Mouse (Mus musculus) T-helper 2 cell (primary cell): Measurements from ENCODE around the gene Plxna1.

Experiments used
- in situ Hi-C: fragments of 300-600 bp; cut with MboI, MseI; formaldehyde crosslinking; loops from one replicate; pipeline ENCODE4 v1.15.1; 2025; ENCODE audit warnings: high pct_unique_total_duplicates

The Plxna1 gene

GRCm38 (mm10) chr6:89337574-89337973 lies 24.8 kb downstream of the Plxna1 start:
- in situ Hi-C loops: loop anchor here (5.0 to 10.0 kb wide), 2 partner anchors 75 to 217 kb away; no protein-coding TSS in a partner anchor

GRCm38 (mm10) chr6:89333964-89334702 lies 28.3 kb downstream of the Plxna1 start:
- in situ Hi-C loops: loop anchor here (10.0 kb wide), 1 partner anchor 221 kb away; no protein-coding TSS in a partner anchor

- in situ Hi-C loops: loop anchor here (10.0 kb wide), 1 partner anchor 224 kb away; no protein-coding TSS in a partner anchor
Measured at GRCm38 (mm10) chr6:89330957-89331356, 31.5 kb downstream of the Plxna1 start.

DNA sequence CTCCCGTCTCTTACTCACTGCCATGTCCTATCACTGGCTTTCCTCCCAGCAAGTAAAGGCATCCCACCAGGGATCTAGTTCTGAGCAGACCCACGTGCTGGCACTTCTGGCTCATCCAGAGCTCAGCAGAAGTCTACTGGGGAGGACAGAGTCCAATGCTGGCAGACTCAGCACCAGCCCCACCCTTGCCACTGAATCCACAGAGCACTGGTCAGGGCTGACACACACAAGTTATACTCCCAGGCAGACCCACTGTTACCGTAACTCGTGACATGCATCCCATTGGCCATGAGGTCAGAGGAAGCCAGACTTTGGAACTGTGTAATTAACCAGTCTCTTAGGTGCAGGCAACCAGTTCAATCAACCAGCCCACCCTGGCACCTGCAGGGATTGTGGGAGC lies 33.8 kb downstream of the Plxna1 start:
- in situ Hi-C loops: no loop called here

- in situ Hi-C loops: no loop called here
Measured at GRCm38 (mm10) chr6:89327746-89328491, 34.5 kb downstream of the Plxna1 start.

GRCm38 (mm10) chr6:89324842-89325241 lies 37.6 kb downstream of the Plxna1 start:
- in situ Hi-C loops: no loop called here

- in situ Hi-C loops: no loop called here
Measured at GRCm38 (mm10) chr6:89315263-89315662, 47.2 kb downstream of the Plxna1 start.

DNA sequence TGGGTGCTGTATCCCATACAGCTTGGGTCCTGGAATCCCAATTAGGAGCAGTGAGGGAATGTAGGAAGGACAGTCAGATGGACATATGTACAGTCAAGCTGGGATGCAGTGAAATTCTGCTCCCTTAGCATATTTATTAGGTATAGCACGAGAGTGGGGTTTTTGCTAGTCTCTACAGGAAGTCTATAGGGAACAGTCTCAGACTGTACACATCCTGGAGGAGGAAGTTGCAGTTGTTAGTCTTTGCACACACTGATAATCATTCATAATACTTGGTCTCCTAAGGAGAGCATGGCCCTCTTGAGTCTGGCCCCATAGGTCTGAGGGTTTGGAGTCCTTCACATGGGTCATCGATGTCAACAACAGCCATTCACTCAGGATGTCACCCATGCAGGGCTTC lies 50.9 kb downstream of the Plxna1 start:
- in situ Hi-C loops: no loop called here

GRCm38 (mm10) chr6:89310236-89310635 lies 52.2 kb downstream of the Plxna1 start:
- in situ Hi-C loops: no loop called here

DNA sequence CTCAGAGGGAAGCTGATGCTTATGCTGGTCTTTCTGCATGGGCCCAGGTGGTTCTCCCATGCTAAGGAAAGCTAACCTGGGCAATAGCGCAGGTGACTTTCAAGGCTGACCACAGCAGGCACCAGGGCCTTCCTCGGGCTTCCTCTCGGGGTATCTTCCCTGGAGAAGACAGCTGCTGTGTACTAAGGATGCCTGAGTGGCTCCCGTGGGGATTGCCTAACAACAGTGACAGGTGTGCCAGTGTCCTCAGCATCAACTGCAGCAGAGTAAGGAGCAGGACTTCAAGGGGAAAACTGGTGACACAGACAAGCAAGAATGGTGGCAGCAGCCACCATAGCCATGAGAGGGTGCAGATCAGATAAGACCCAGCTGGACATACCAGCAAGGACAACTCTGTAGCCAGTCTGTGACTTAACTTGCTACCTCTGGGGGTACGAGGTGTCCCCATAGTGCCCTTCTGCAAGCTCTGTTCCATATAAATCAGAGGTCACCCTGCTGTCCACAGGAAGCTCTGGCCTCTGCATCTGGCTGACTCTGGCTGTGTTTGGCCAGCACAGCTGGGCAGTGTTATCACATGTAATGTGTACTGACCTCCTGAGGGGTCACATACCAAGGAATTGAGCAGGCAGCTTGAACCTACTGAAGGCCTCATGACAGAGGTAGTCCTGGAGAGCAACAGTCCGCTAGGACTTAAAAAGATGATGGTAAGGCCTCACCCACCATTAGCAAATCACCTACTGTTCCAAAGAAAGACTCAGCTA lies 54.0 kb downstream of the Plxna1 start:
- in situ Hi-C loops: no loop called here

- in situ Hi-C loops: no loop called here
Measured at GRCm38 (mm10) chr6:89304375-89305058, 57.9 kb downstream of the Plxna1 start.

GRCm38 (mm10) chr6:89299818-89300217 lies 62.6 kb downstream of the Plxna1 start:
- in situ Hi-C loops: no loop called here

DNA sequence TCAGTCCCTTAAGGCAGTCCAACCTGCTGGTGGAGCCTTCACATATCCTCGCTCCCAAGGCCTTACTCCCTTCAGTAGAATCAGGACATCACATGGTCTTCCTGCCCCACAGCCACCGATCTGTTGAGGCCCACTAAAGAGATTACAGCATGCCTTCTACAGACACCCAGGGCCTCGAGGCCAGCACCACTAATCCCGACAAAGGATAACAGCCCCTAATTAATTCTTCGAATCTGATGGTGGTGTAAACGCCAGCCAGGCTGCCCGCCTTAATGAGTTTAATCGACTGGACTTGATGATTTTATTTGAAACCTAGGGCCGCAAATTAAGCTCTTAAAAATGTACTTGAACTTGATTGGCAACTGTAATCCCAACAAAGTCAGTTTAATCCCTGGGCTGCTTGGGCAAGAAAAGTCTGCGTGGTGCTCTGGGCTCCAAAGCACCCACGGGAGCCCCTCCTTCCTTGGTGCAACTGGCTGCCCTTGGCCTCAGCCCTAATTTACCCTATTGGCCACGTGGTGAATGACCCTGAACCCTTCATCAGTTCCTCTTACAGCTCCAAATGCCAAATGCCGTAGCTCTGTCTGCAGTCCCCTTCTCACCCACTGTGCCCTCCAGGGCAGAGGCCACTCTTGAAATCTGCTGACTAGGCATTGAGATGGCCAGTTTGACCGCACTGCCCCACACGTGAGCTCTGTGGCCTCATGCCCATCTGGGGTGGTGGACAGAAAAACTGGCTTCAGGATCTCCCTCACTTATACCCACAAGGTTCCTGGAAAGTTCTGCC lies 65.3 kb downstream of the Plxna1 start:
- in situ Hi-C loops: no loop called here

DNA sequence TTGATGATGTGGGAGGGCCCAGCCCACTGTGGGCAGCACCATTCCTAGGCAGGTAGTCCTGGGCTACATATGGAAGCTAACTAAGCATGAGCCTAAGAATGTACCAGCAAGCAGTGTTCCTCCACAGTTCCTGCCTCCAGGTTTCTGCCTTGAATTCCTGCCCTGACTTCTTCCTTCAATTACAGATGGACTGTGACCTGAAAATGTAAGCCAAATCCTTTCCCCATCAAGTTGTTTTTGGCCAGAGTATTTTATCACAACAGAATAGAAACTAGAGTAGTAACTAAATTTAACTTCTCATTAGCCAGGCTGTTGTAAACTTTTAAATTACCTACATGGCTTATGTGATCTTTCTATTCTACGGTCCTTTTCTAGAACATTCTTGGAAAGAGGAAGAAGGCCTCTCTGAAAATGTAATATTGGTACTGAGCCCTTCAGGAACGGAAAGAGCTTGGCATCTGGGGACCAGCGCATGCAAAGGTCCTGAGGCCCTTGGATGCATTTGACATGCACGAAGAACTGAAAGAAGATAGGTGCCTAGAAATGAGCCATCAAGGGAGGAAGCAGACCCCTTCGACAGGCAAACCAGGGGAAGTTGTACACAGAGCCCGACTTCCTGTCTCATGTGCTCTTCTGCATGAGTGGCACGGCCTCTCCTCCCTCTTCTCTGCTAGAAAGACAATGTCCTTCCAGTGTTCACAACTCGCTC lies 66.3 kb downstream of the Plxna1 start:
- in situ Hi-C loops: no loop called here

- in situ Hi-C loops: no loop called here
Measured at GRCm38 (mm10) chr6:89294621-89295020, 67.8 kb downstream of the Plxna1 start.

- in situ Hi-C loops: no loop called here
Measured at GRCm38 (mm10) chr6:89291494-89291893, 70.9 kb downstream of the Plxna1 start.

- in situ Hi-C loops: loop anchor here (5.0 to 10.0 kb wide), 2 partner anchors 84 to 1367 kb away; no protein-coding TSS in a partner anchor
Measured at GRCm38 (mm10) chr6:89288156-89288555, 74.3 kb downstream of the Plxna1 start.

DNA sequence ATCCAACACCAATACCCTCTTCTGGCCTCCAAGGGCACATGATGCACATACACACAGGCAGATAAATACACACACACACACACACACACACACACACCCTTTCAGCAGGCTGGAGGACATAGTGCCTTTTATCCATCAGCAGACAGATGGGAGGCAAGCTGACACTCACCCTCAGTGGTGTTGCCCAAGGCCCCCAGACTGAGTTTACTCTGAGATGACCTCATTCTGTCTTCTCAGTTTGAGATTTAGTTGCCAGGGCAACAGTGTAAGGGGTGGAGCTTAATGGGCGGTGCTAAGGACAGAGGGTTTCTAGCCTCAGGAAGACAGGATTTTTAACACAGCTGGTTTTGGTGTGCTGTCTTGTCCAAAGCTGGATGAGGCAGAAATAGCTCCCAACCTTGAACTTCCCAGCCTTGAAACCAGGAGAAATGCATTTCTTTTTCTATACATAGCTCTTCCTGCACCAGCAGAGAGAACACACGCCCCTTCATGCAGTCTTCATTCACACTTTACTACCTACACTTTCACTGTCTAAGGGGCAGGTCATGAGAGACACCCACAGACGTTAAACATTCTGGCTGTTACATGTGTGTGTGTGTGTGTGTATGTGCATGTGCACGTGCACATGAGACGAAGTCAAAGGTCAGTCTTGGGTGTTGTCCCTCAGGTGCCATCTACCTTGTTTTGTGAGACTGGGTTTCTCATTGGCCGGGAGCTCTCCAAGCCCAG lies 75.6 kb downstream of the Plxna1 start:
- in situ Hi-C loops: loop anchor here (5.0 to 10.0 kb wide), 2 partner anchors 85 to 1368 kb away; no protein-coding TSS in a partner anchor

DNA sequence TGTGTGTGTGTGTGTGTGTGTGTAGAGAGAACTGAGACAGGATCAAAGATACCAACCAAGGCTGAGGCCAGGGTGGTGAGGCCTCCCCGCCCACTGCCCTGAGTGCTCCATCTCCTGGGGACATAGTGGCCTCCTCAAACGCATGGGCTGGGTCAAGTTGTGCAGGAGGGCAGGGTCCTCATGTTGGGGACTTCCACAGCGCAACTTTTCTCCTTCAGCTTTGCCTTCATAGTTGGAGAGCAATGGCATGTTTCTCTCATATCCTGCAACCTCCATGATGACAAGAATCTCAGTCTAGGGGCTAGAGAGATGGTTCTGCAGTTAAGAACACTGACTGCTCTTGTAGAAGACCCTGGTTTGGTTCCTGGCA lies 76.1 kb downstream of the Plxna1 start:
- in situ Hi-C loops: loop anchor here (5.0 to 10.0 kb wide), 2 partner anchors 86 to 1369 kb away; no protein-coding TSS in a partner anchor
